Mouse (Mus musculus) forebrain, embryonic 13.5 days (tissue): ENCODE data around the gene Hdac10. TPM values are rescaled to one million over a fixed set of nuclear protein-coding genes. Genes with fewer than 3 reads are reported as not detected.

Experiments
- ATAC-seq: fragments of 200-750 bp; cut with Nextera tagmentation; 2 replicates; pipeline ENCODE4 v1.8.0; 2017
- H3K27ac ChIP-seq: fragments of 300-500 bp; sonication (generic); 2 replicates; pipeline ENCODE4 v1.5.1; 2015; ENCODE audit warnings: inconsistent platforms, mild to moderate bottlenecking, moderate library complexity
- H3K27me3 ChIP-seq: fragments of 300-500 bp; sonication (generic); 2 replicates; pipeline ENCODE4 v1.6.1; 2015; ENCODE audit warnings: mild to moderate bottlenecking, inconsistent platforms
- H3K36me3 ChIP-seq: fragments of 300-500 bp; sonication (generic); 2 replicates; pipeline ENCODE4 v1.6.1; 2015; ENCODE audit warnings: mild to moderate bottlenecking, inconsistent platforms; ENCODE audit not compliant: poor library complexity, severe bottlenecking
- H3K4me1 ChIP-seq: fragments of 300-500 bp; sonication (generic); 2 replicates; pipeline ENCODE4 v1.6.1; 2015; ENCODE audit warnings: inconsistent platforms
- H3K4me2 ChIP-seq: fragments of 300-500 bp; sonication (generic); 2 replicates; pipeline ENCODE4 v1.6.1; 2015; ENCODE audit warnings: inconsistent platforms, mild to moderate bottlenecking, moderate library complexity
- H3K4me3 ChIP-seq: fragments of 300-500 bp; sonication (generic); 2 replicates; pipeline ENCODE4 v1.5.1; 2015; ENCODE audit warnings: mild to moderate bottlenecking, inconsistent platforms
- H3K9ac ChIP-seq: fragments of 300-500 bp; sonication (generic); 2 replicates; pipeline ENCODE4 v1.6.1; 2015; ENCODE audit warnings: mild to moderate bottlenecking, inconsistent platforms
- H3K9me3 ChIP-seq: fragments of 300-500 bp; sonication (generic); replicated peaks from 2 replicates; pipeline ENCODE4 v1.6.1; 2016; ENCODE audit warnings: inconsistent platforms
- WGBS: fragments of 180-500 bp; shearing (Covaris S2); methylation state at CpG from one replicate; pipeline ENCODE4 v1.1.7; 2015; 5-methylcytosine and 5-hydroxymethylcytosine counted together
- polyA plus RNA-seq: library from polyadenylated mRNA; unstranded; fragments of >200 nt; fragmentation: Nextera tagmentation; extraction: Ambion mirVana; gene quantifications from 2 replicates; pipeline ENCODE4 v1.2.1, GENCODE M21; 2015

The Hdac10 gene
- polyA plus RNA-seq, 1 experiment from 2014 or later = 22.3 TPM

DNA sequence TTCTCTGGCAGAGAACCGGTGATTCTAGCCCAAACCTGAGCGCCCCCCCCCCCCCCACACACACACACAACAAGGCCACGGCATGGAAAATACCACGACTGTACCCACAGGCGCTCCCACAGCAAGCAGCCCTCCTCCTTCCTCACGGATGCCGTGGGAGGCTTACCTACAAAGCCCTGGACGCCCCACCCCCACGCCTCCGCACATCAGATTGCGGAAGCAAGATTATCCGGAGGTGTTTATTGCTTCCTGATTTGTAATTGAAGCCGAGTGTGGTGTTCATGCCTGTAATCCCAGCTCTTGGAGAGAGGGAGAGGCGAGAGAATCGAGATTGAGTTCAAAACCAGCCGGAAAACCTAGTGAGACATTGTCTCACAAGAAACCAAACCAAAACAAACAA, 18.5 kb upstream of the Hdac10 start:
- ATAC-seq = 0 out of 2 replicates have a peak, but pooled peaks have one; percentile 5
- Histone ChIP-seq H3K9me3 (no peaks in the 10 kb centered on the region), H3K36me3 (peaks cover 41% of the 10 kb centered on the region), H3K27ac (peak overlapping the region; percentile 54), H3K4me3 (peak overlapping the region; percentile 75), H3K9ac (peak overlapping the region; percentile 88), H3K4me1 (peaks cover 40% of the 10 kb centered on the region), H3K4me2 (peak overlapping the region; percentile 78), H3K27me3 (no peaks in the 10 kb centered on the region)
- 7% methylated on average over 16 of the region's 16 CpGs for WGBS

DNA sequence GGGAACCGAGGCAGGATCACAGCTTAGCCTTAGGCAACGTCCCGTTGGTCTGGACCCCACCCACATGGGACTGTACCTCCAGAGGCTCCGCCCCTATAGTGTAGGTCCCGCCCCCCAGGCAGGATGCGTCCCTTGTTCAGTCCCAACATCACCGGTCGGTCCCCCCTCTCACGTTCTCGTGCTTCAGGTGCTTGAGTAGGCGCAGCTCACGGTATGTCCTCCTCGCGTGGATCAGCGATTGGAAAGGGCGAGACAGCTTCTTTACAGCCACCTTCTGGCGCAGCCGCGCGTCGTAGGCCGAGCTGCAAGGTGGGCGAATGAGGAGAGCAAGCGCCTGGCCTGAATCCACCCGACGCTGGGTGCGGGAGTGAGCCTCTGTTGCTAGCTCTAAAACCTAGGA, 18.0 kb upstream of the Hdac10 start:
- Histone ChIP-seq H3K4me1 (peaks cover 37% of the 10 kb centered on the region), H3K4me3 (peak overlapping the region; percentile 75), H3K4me2 (peak overlapping the region; percentile 78), H3K9ac (peak overlapping the region; percentile 88), H3K36me3 (peaks cover 41% of the 10 kb centered on the region), H3K27ac (peak overlapping the region; percentile 54), H3K27me3 (no peaks in the 10 kb centered on the region), H3K9me3 (no peaks in the 10 kb centered on the region)
- peak; percentile 41; the same call in 1 of the 2 replicates for ATAC-seq
- 3% methylated on average over 27 of the region's 27 CpGs for WGBS

DNA sequence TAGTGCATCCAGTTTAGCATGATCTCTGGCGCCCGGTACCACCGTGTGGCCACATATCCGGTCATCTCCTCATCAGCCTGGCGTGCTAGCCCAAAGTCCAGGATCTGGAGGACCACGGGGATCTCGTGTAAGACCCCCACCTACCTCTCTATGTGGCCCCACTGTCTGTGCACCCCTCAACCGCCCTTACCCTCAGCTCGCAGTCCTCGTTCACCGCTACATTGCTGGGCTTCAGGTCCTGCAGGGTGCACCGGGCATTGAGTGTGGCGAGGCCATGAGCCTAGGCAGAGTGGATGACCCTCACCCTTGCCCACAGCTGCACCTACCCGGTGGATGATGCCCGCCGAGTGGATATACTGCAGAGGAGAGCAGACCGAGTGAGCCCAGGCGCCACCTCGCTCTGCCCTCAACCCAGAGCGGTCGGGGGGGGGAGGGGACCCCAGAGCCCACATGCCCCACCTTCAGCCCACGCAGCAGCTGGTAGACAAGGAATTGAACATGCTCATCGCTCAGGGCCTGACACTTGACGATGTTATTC, 17.4 kb upstream of the Hdac10 start:
- H3K9ac ChIP-seq = no peak overlapping the region
- H3K4me2 ChIP-seq = peak overlapping the region; percentile 78
- WGBS = 84% methylated on average over 24 of the region's 24 CpGs
- peaks cover 41% of the 10 kb centered on the region for H3K36me3 ChIP-seq
- peaks cover 42% of the 10 kb centered on the region for H3K4me1 ChIP-seq
- no peaks in the 10 kb centered on the region for H3K9me3 ChIP-seq
- H3K27me3 ChIP-seq = no peaks in the 10 kb centered on the region
- no peak overlapping the region for H3K27ac ChIP-seq
- H3K4me3 ChIP-seq = peak overlapping the region; percentile 75
- no peak for ATAC-seq

- peaks cover 46% of the 10 kb centered on the region for H3K4me1 ChIP-seq
- 95% methylated on average over 11 of the region's 11 CpGs for WGBS
- no peak overlapping the region for H3K4me3 ChIP-seq
- H3K9me3 ChIP-seq = no peaks in the 10 kb centered on the region
- 0 out of 2 replicates have a peak, but pooled peaks cover 3% of the 10 kb centered on the region for H3K27me3 ChIP-seq
- H3K27ac ChIP-seq = no peak overlapping the region
- no peak for ATAC-seq
- peaks cover 41% of the 10 kb centered on the region for H3K36me3 ChIP-seq
- no peak overlapping the region for H3K9ac ChIP-seq
- no peak overlapping the region for H3K4me2 ChIP-seq
Measured at GRCm38 (mm10) chr15:89144965-89145364, 16.5 kb upstream of the Hdac10 start.

DNA sequence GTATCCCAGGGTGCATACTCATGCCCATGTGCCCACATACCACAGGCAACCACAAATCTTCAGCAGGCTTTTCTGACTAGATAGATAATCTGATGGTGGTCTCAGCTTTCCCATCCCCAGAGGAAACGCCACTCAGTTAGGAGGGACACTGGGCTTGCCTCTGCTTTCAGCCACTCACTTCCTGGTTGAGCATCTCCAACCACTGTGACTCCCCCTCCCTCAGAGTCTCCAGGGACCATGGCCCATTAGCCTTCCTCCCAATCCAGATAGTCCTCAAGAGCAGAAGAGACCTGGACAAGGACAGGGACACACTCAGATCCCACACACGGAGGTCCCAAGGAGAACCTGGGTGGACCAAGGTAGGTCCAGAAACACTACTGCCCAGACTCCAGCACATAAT, 14.6 kb upstream of the Hdac10 start:
- Histone ChIP-seq H3K27ac (no peak overlapping the region), H3K9ac (no peak overlapping the region), H3K36me3 (peaks cover 41% of the 10 kb centered on the region), H3K4me1 (peaks cover 44% of the 10 kb centered on the region), H3K4me3 (no peak overlapping the region), H3K4me2 (no peak overlapping the region), H3K27me3 (peaks cover 12% of the 10 kb centered on the region; the same call in 1 of the 2 replicates), H3K9me3 (no peaks in the 10 kb centered on the region)
- 89% methylated on average over 2 of the region's 2 CpGs for WGBS
- no peak for ATAC-seq

- Histone ChIP-seq H3K9me3 (no peaks in the 10 kb centered on the region), H3K36me3 (peaks cover 41% of the 10 kb centered on the region), H3K27ac (no peak overlapping the region), H3K27me3 (peaks cover 12% of the 10 kb centered on the region; the same call in 1 of the 2 replicates), H3K4me1 (peaks cover 33% of the 10 kb centered on the region), H3K9ac (no peak overlapping the region), H3K4me3 (no peak overlapping the region), H3K4me2 (no peak overlapping the region)
- WGBS = 83% methylated on average over 4 of the region's 4 CpGs
- no peak for ATAC-seq
Measured at GRCm38 (mm10) chr15:89141905-89142304, 13.4 kb upstream of the Hdac10 start.

GRCm38 (mm10) chr15:89141443-89141842, 12.9 kb upstream of the Hdac10 start:
- Histone ChIP-seq H3K4me3 (no peak overlapping the region), H3K27me3 (peaks cover 12% of the 10 kb centered on the region; the same call in 1 of the 2 replicates), H3K4me1 (peaks cover 29% of the 10 kb centered on the region), H3K4me2 (peak overlapping the region; percentile 97; the same call in 1 of the 2 replicates), H3K9me3 (no peaks in the 10 kb centered on the region), H3K27ac (no peak overlapping the region), H3K36me3 (peaks cover 41% of the 10 kb centered on the region), H3K9ac (no peak overlapping the region)
- ATAC-seq = no peak
- 32% methylated on average over 5 of the region's 5 CpGs for WGBS

GRCm38 (mm10) chr15:89140659-89141252, 12.3 kb upstream of the Hdac10 start, which contains the start of gene Mapk12:
Gene Mapk12 (minus strand): TSS chr15:89140703.
- peaks cover 36% of the 10 kb centered on the region for H3K36me3 ChIP-seq
- ATAC-seq = peak; percentile 60
- peaks cover 24% of the 10 kb centered on the region for H3K4me1 ChIP-seq
- H3K27ac ChIP-seq = no peak within 1 kb of the TSS
- H3K4me3 ChIP-seq = peak within 1 kb of the TSS; percentile 55
- H3K4me2 ChIP-seq = peak within 1 kb of the TSS; percentile 97
- peaks cover 12% of the 10 kb centered on the region; the same call in 1 of the 2 replicates for H3K27me3 ChIP-seq
- H3K9ac ChIP-seq = peak within 1 kb of the TSS; percentile 76
- WGBS = 1% methylated on average over 20 of the region's 21 CpGs
- no peaks in the 10 kb centered on the region for H3K9me3 ChIP-seq

GRCm38 (mm10) chr15:89140048-89140658, 11.7 kb upstream of the Hdac10 start:
- Histone ChIP-seq H3K4me2 (peak overlapping the region; percentile 97), H3K4me1 (peaks cover 24% of the 10 kb centered on the region), H3K27me3 (peaks cover 12% of the 10 kb centered on the region; the same call in 1 of the 2 replicates), H3K27ac (no peak overlapping the region), H3K9ac (peak overlapping the region; percentile 76), H3K36me3 (peaks cover 30% of the 10 kb centered on the region), H3K9me3 (no peaks in the 10 kb centered on the region), H3K4me3 (peak overlapping the region; percentile 55)
- under 1% methylated on average over 53 of the region's 53 CpGs for WGBS
- ATAC-seq = peak; percentile 36

DNA sequence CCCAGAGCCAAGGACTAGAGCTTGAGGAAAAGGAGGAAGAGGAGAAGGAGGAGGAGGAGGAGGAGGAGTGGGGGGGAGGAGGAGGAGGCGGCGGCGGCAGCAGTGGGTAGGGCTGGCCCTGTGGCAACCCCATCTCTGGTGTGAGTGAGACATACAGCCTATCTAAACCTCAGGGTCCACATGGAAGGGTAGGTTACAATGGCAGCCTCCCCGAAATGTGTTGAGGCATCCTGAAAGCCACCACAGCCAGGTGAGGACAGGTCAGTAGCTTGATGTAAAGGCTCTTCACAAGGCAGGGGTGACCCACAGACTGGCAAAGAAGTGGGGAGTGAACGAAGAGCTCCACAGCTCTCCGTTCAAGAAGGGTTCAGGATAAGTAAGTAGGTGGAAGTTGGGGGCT, 10.0 kb upstream of the Hdac10 start:
- Histone ChIP-seq H3K4me3 (no peak overlapping the region), H3K27ac (no peak overlapping the region), H3K9ac (no peak overlapping the region), H3K4me1 (peaks cover 24% of the 10 kb centered on the region), H3K36me3 (peaks cover 14% of the 10 kb centered on the region), H3K27me3 (peaks cover 12% of the 10 kb centered on the region; the same call in 1 of the 2 replicates), H3K9me3 (no peaks in the 10 kb centered on the region), H3K4me2 (no peak overlapping the region)
- 90% methylated on average over 6 of the region's 6 CpGs for WGBS
- no peak for ATAC-seq

DNA sequence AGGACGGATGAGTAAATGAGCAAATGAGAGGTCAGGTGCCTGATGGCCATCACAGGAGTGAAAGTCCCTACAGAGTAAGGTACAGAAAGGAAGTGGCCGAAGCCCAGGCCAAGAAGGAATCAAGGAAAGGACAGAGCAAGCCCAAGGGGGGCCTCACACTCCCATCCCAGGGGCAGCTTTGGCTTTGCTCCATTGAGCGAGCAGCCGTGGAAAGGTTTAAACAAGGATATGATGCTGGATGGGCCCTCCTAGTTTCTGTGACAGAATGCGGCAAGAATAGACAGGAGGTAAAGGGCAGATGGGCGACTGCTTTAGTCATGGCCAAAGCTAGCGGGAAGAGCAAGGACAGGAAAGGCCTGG, 9.5 kb upstream of the Hdac10 start:
- WGBS = 86% methylated on average over 7 of the region's 7 CpGs
- no peak for ATAC-seq
- peaks cover 24% of the 10 kb centered on the region for H3K4me1 ChIP-seq
- no peak overlapping the region for H3K9ac ChIP-seq
- no peaks in the 10 kb centered on the region for H3K9me3 ChIP-seq
- H3K27ac ChIP-seq = no peak overlapping the region
- peaks cover 9% of the 10 kb centered on the region for H3K36me3 ChIP-seq
- no peak overlapping the region for H3K4me2 ChIP-seq
- H3K27me3 ChIP-seq = peaks cover 12% of the 10 kb centered on the region; the same call in 1 of the 2 replicates
- no peak overlapping the region for H3K4me3 ChIP-seq

DNA sequence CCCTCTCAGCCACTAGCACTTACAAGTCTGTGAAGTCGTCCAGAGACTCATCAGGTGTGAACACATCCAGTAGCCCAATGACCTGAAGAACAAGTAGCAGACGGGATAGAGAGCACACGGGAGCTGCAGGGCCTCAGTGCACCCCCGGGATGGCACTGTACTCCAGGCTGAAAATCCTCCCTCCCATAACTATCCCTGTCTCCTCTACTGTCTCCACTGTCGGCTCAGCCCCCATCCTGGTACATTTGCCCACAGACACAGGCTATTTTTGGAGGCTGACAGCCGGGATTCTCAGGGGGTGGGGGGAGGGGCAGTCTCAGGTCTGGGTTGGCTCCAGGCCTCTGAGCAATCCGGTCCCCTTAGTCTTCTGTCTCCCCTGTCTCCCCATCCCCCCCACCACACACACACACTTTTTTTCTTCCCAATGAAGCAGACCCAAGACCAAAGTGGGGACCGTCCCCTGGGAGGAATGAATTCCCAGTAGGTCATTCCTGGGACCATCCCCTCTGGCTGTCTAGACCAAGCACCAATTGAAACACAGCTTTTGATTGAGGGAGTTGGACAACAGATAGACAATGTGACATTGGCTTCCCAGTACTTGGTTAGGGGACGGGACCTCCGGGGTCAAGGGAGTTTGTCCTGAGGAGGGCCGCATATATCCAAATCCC, 9.0 kb upstream of the Hdac10 start:
- no peak overlapping the region for H3K27ac ChIP-seq
- peaks cover 4% of the 10 kb centered on the region; the same call in 1 of the 2 replicates for H3K36me3 ChIP-seq
- H3K9ac ChIP-seq = no peak overlapping the region
- H3K4me3 ChIP-seq = no peak overlapping the region
- no peak overlapping the region for H3K4me2 ChIP-seq
- no peak for ATAC-seq
- peaks cover 24% of the 10 kb centered on the region for H3K4me1 ChIP-seq
- H3K9me3 ChIP-seq = no peaks in the 10 kb centered on the region
- WGBS = 71% methylated on average over 11 of the region's 11 CpGs
- peaks cover 12% of the 10 kb centered on the region; the same call in 1 of the 2 replicates for H3K27me3 ChIP-seq
